Mouse (Mus musculus) midbrain, embryonic 11.5 days (tissue): ENCODE results near the gene Lancl3. TPM values are rescaled to one million over a fixed set of nuclear protein-coding genes. Genes with fewer than 3 reads are reported as not detected.
A peak's percentile ranks its signal among the peaks of the same experiment; 100 is the strongest.

Experiments used
- ATAC-seq: fragments of 200-750 bp; cut with Nextera tagmentation; 2 replicates; pipeline ENCODE4 v1.8.0; 2017; ENCODE audit warnings: moderate TSS enrichment, moderate library complexity; ENCODE audit not compliant: low FRiP score
- DNase-seq: peaks from one replicate; pipeline ENCODE4 v3.0.0; 2015; ENCODE audit warnings: low spot score; ENCODE audit errors: missing footprints
- H3K27ac ChIP-seq: fragments of 300-500 bp; sonication (generic); 2 replicates; pipeline ENCODE4 v1.5.1; 2014; ENCODE audit warnings: low read depth, low read length
- H3K27me3 ChIP-seq: fragments of 300-500 bp; sonication (generic); 2 replicates; pipeline ENCODE4 v1.6.1; 2014; ENCODE audit warnings: mild to moderate bottlenecking, low read length, moderate library complexity, mixed read lengths; ENCODE audit not compliant: control insufficient read depth, insufficient read depth
- H3K36me3 ChIP-seq: fragments of 300-500 bp; sonication (generic); 2 replicates; pipeline ENCODE4 v1.6.1; 2014; ENCODE audit warnings: mild to moderate bottlenecking, low read length, moderate library complexity, mixed read lengths; ENCODE audit not compliant: control insufficient read depth, insufficient read depth
- H3K4me1 ChIP-seq: fragments of 300-500 bp; sonication (generic); 2 replicates; pipeline ENCODE4 v1.6.1; 2014; ENCODE audit warnings: low read length; ENCODE audit not compliant: control insufficient read depth, insufficient read depth
- H3K4me2 ChIP-seq: fragments of 300-500 bp; sonication (generic); 2 replicates; pipeline ENCODE4 v1.6.1; 2014; ENCODE audit warnings: mild to moderate bottlenecking, moderate library complexity
- H3K4me3 ChIP-seq: fragments of 300-500 bp; sonication (generic); 2 replicates; pipeline ENCODE4 v1.5.1; 2014; ENCODE audit warnings: low read depth, low read length
- H3K9ac ChIP-seq: fragments of 300-500 bp; sonication (generic); 2 replicates; pipeline ENCODE4 v1.6.1; 2014; ENCODE audit warnings: low read length
- H3K9me3 ChIP-seq: fragments of 300-500 bp; sonication (generic); 2 replicates; pipeline ENCODE4 v1.6.1; 2016; ENCODE audit warnings: low read length; ENCODE audit not compliant: control insufficient read depth
- WGBS: fragments of 180-500 bp; shearing (Covaris S2); extraction: QIAGEN DNeasy Blood & Tissue Kit; methylation state at CpG from one replicate; pipeline ENCODE4 v1.1.7; 2014; 5-methylcytosine and 5-hydroxymethylcytosine counted together
- polyA plus RNA-seq: library from polyadenylated mRNA; unstranded; fragments of >200 nt; fragmentation: Nextera tagmentation; extraction: Ambion mirVana; gene quantifications from 2 replicates; pipeline ENCODE4 v1.2.1, GENCODE M21; 2014

The Lancl3 gene
- polyA plus RNA-seq, 1 experiment from 2014 or later, result 0.66 TPM

- Histone ChIP-seq H3K4me1 (no peaks in the 10 kb centered on the region), H3K36me3 (no peaks in the 10 kb centered on the region), H3K27me3 (no peaks in the 10 kb centered on the region), H3K9ac (no peak overlapping the region), H3K9me3 (no peaks in the 10 kb centered on the region), H3K4me3 (no peak overlapping the region), H3K4me2 (no peak overlapping the region), H3K27ac (no peak overlapping the region)
- no peak for ATAC-seq
- DNase-seq, result no peak
- WGBS, result 85% methylated on average over 10 of the region's 10 CpGs
Measured at GRCm38 (mm10) chrX:9253990-9254389, 54.3 kb downstream of the Lancl3 start.

GRCm38 (mm10) chrX:9254901-9255300 lies 55.2 kb downstream of the Lancl3 start:
- Histone ChIP-seq H3K4me2 (no peak overlapping the region), H3K4me3 (no peak overlapping the region), H3K36me3 (no peaks in the 10 kb centered on the region), H3K9me3 (no peaks in the 10 kb centered on the region), H3K27ac (no peak overlapping the region), H3K4me1 (no peaks in the 10 kb centered on the region), H3K9ac (no peak overlapping the region), H3K27me3 (no peaks in the 10 kb centered on the region)
- 94% methylated on average over 3 of the region's 3 CpGs for WGBS
- no peak for DNase-seq
- no peak for ATAC-seq

GRCm38 (mm10) chrX:9256766-9257165 lies 57.1 kb downstream of the Lancl3 start, which contains the start of gene Gm14862:
Gene Gm14862, minus strand, starts transcription at chrX:9256899.
- no peak within 1 kb of the TSS for H3K4me3 ChIP-seq
- WGBS, result 79% methylated on average over 5 of the region's 5 CpGs

GRCm38 (mm10) chrX:9257831-9258230 lies 58.1 kb downstream of the Lancl3 start:
- no peak overlapping the region for H3K9ac ChIP-seq
- H3K4me1 ChIP-seq, result no peaks in the 10 kb centered on the region
- H3K4me2 ChIP-seq, result no peak overlapping the region
- no peak overlapping the region for H3K4me3 ChIP-seq
- ATAC-seq (no peak), DNase-seq (no peak)
- no peaks in the 10 kb centered on the region for H3K9me3 ChIP-seq
- H3K36me3 ChIP-seq, result no peaks in the 10 kb centered on the region
- no peak overlapping the region for H3K27ac ChIP-seq
- 90% methylated on average over 7 of the region's 7 CpGs for WGBS
- no peaks in the 10 kb centered on the region for H3K27me3 ChIP-seq

More at GRCm38 (mm10) chrX:9256766-9257165, 57.1 kb downstream of the Lancl3 start, which contains the start of gene Gm14862:
- Histone ChIP-seq H3K4me2 (no peak within 1 kb of the TSS), H3K9ac (no peak within 1 kb of the TSS), H3K36me3 (no peaks in the 10 kb centered on the region), H3K27ac (no peak within 1 kb of the TSS), H3K4me1 (no peaks in the 10 kb centered on the region), H3K27me3 (no peaks in the 10 kb centered on the region), H3K9me3 (no peaks in the 10 kb centered on the region)
- ATAC-seq, result no peak
- no peak for DNase-seq

GRCm38 (mm10) chrX:9259267-9259666 lies 59.6 kb downstream of the Lancl3 start:
- no peaks in the 10 kb centered on the region for H3K4me1 ChIP-seq
- no peaks in the 10 kb centered on the region for H3K36me3 ChIP-seq
- DNase-seq, result no peak
- no peak for ATAC-seq
- no peaks in the 10 kb centered on the region for H3K27me3 ChIP-seq
- H3K4me2 ChIP-seq, result no peak overlapping the region
- 80% methylated on average over 1 of the region's 1 CpGs for WGBS
- H3K4me3 ChIP-seq, result no peak overlapping the region
- H3K9me3 ChIP-seq, result no peaks in the 10 kb centered on the region
- no peak overlapping the region for H3K9ac ChIP-seq
- H3K27ac ChIP-seq, result no peak overlapping the region

GRCm38 (mm10) chrX:9271112-9271511 lies 71.4 kb downstream of the Lancl3 start:
- no peak overlapping the region for H3K9ac ChIP-seq
- no peak overlapping the region for H3K27ac ChIP-seq
- no peaks in the 10 kb centered on the region for H3K4me1 ChIP-seq
- no peaks in the 10 kb centered on the region for H3K36me3 ChIP-seq
- DNase-seq (no peak), ATAC-seq (no peak)
- no peaks in the 10 kb centered on the region for H3K9me3 ChIP-seq
- 54% methylated on average over 3 of the region's 3 CpGs for WGBS
- no peaks in the 10 kb centered on the region for H3K27me3 ChIP-seq
- H3K4me2 ChIP-seq, result no peak overlapping the region
- no peak overlapping the region for H3K4me3 ChIP-seq

GRCm38 (mm10) chrX:9271947-9272459 lies 72.3 kb downstream of the Lancl3 start:
- H3K27ac ChIP-seq, result no peak overlapping the region
- peak overlapping the region; percentile 49 for H3K4me2 ChIP-seq
- DNase-seq, result peak; percentile 87
- no peaks in the 10 kb centered on the region for H3K27me3 ChIP-seq
- H3K36me3 ChIP-seq, result no peaks in the 10 kb centered on the region
- peak overlapping the region; percentile 38 for H3K9ac ChIP-seq
- peak overlapping the region; percentile 53 for H3K4me3 ChIP-seq
- no peaks in the 10 kb centered on the region for H3K9me3 ChIP-seq
- H3K4me1 ChIP-seq, result no peaks in the 10 kb centered on the region
- ATAC-seq, result peak; percentile 30; the same call in 1 of the 2 replicates
- WGBS, result 26% methylated on average over 8 of the region's 8 CpGs

GRCm38 (mm10) chrX:9272460-9273361 lies 73.0 kb downstream of the Lancl3 start, which contains the start of gene Xk:
Gene Xk, plus strand, starts transcription at chrX:9272756.
- ATAC-seq, result peak; percentile 89

GRCm38 (mm10) chrX:9273377-9274002 lies 73.8 kb downstream of the Lancl3 start:
- peak overlapping the region; percentile 49 for H3K4me2 ChIP-seq
- H3K36me3 ChIP-seq, result no peaks in the 10 kb centered on the region
- no peaks in the 10 kb centered on the region for H3K27me3 ChIP-seq
- H3K27ac ChIP-seq, result no peak overlapping the region
- WGBS, result 59% methylated on average over 12 of the region's 12 CpGs
- ATAC-seq, result no peak
- H3K9me3 ChIP-seq, result no peaks in the 10 kb centered on the region
- DNase-seq, result peak; percentile 87
- no peaks in the 10 kb centered on the region for H3K4me1 ChIP-seq
- H3K4me3 ChIP-seq, result peak overlapping the region; percentile 53; the same call in 1 of the 2 replicates
- H3K9ac ChIP-seq, result peak overlapping the region; percentile 54; the same call in 1 of the 2 replicates

More at GRCm38 (mm10) chrX:9272460-9273361, 73.0 kb downstream of the Lancl3 start, which contains the start of gene Xk:
- Histone ChIP-seq H3K27ac (no peak within 1 kb of the TSS), H3K4me1 (no peaks in the 10 kb centered on the region), H3K9ac (peak within 1 kb of the TSS; percentile 54), H3K36me3 (no peaks in the 10 kb centered on the region), H3K4me3 (peak within 1 kb of the TSS; percentile 53), H3K4me2 (peak within 1 kb of the TSS; percentile 49), H3K9me3 (no peaks in the 10 kb centered on the region), H3K27me3 (no peaks in the 10 kb centered on the region)
- 15% methylated on average over 35 of the region's 94 CpGs for WGBS
- peak; percentile 88 for DNase-seq
